Mouse (Mus musculus) right cerebral cortex, postnatal 4 days (tissue): ENCODE data around the gene Rab6b.
"Not testable (repeated sequence)": the region's sequence is repeated elsewhere in the genome, so short reads cannot be mapped to it uniquely, and the experiment has no call there.

ENCODE experiments used
- DNase-seq: peaks from one replicate; pipeline ENCODE4 v3.0.0-alpha.2; 2022

Rab6b gene

GRCm38 (mm10) chr9:103111621-103112470 lies at the start of gene Rab6b:
TSS of gene Rab6b (plus strand) at chr9:103111787.
- DNase-seq = peak; percentile 81

GRCm38 (mm10) chr9:103063591-103063990 lies 48.0 kb upstream of the Rab6b start:
- DNase-seq = no peak

- peak; percentile 14 for DNase-seq
Observed at GRCm38 (mm10) chr9:103066845-103067244, 44.7 kb upstream of the Rab6b start.

DNA sequence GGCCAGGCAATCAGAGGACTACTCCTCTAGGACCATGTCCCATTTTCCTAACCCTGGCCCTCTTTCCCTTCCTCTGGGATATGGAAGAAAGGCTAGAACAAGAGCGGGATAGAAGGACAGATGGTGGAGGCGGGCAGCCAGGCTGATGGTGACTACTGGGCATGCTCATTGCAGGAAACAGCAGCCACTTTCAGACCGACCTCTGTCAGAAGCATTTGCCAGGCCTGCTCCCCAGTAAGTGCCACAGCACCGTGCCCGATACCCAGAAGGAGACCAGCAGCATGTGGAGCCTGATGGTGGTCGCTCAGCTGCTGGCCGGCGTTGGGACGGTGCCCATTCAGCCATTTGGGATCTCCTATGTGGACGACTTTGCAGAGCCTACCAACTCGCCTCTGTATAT lies 43.9 kb upstream of the Rab6b start:
- no peak for DNase-seq

GRCm38 (mm10) chr9:103068769-103069168 lies 42.8 kb upstream of the Rab6b start:
- no peak for DNase-seq

- DNase-seq = no peak
Observed at GRCm38 (mm10) chr9:103071541-103072203, 39.9 kb upstream of the Rab6b start.

DNA sequence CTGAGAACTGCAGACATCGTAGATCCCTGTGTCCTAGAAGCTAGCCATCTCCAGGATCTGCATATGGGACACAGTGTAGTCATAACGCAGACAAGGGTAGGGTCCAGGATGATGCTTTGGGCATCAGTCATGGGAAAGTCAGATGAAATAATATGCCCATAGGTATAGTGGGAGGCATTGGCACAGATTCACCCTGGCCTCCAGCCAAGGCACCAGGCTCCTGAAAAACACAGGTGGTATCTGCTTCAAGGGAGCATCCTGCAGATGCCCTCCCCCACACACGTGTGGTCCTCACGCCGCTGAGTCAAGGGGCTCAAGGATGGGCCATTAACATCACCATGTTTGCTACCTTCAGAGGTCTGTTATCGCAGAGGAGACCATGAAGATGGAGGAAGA lies 39.4 kb upstream of the Rab6b start:
- no peak for DNase-seq

DNA sequence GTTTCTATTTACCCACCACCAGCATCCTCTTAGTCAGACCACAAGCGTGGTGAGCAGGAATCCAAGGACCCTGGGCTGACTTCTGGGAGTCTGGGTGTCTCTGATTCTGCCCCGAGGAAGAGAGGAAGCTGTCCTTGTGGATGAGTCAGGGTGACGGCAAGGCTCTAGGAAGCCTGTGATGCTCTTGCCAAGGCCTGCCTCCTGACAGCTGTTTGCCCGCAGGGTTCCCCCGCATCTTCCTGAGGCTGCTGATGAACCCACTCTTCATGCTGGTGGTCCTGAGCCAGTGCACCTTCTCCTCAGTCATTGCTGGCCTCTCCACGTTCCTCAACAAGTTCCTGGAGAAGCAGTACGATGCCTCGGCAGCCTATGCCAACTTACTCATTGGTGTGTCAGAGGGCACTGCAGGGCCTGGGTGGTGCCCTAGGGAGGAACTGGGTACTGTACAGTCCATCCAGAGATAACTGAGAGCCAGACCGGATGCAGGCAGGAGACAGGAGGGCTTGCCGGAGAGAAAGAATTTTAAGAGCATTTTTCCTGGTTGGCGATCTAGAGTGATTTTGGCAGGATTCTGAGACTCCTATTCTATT lies 38.6 kb upstream of the Rab6b start:
- DNase-seq = no peak

GRCm38 (mm10) chr9:103076836-103077531 lies 34.6 kb upstream of the Rab6b start:
- no peak for DNase-seq

- no peak for DNase-seq
Observed at GRCm38 (mm10) chr9:103078194-103078691, 33.3 kb upstream of the Rab6b start.

DNA sequence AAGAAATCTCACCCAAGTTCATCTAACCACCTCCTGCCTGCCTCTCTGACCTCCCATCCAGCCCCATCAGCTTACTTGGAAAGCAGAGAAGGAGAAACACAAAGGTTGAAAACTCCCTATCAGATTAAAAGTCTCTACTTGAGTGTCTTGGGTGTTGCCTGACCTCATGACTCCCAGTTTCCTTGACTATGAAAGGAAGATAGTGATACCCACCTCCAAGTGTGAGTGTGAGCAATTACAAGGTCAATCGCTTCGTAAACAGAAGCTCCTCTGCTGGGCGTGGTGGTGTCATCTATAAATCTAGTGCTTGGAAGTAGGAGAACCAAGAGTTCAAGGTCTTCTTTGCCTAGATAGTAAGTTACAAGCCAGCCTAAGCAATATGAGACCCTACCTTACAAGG lies 31.4 kb upstream of the Rab6b start:
- DNase-seq = no peak

DNA sequence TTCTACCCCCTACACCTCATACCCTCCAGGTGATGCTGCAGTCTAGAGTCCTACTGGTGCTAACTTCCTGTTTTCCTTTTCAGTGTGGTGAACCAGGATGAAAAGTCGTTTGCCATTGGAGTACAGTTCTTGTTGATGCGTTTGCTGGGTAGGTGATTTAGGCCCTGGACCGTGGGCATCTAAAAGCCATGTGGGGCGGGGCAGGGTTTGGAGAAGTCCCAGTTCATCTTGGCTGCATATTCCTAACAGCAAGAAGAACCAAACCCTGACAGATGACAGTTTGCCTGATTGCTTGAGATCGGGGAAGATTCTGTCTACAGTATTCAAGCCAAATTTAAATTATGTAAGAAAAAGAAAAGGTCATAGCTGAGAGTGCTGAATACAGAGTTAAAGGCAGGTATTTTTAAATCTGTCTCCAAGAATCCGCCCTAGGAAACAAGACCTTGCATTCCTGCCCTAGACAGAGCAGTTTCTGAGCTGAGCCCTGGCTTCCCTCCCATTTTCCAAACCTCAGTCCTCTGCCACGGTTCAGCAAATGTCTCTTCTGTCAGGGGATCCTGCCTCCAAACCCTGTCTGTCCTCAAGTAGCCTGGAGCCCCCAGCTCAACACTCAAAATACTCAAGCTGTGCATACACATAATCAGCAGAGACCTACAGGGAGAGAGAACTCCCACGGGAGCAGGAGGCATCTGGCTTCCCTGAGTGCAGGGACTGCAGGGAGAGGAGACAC lies 29.2 kb upstream of the Rab6b start:
- no peak for DNase-seq

- no peak for DNase-seq
Observed at GRCm38 (mm10) chr9:103083405-103083804, 28.2 kb upstream of the Rab6b start.

DNA sequence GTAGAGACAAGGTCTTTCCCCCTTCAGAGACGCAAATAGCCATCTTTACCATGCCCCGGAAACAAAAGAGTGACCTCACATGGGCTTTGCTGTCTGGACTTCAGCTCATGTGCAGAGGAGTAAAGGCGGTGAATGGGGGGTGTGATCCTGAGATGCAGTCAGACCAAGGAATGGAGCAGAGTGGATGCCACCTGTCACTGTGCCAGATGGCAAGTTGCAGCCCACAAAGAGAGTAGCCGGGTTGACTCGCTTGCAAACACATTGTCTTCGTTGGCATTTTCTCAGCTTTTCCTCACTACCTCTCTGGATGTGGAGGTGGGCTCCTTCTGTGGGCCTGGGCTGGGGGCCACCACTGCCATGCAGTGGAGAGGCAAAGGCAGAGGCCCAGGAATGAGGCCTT lies 24.9 kb upstream of the Rab6b start:
- no peak for DNase-seq

DNA sequence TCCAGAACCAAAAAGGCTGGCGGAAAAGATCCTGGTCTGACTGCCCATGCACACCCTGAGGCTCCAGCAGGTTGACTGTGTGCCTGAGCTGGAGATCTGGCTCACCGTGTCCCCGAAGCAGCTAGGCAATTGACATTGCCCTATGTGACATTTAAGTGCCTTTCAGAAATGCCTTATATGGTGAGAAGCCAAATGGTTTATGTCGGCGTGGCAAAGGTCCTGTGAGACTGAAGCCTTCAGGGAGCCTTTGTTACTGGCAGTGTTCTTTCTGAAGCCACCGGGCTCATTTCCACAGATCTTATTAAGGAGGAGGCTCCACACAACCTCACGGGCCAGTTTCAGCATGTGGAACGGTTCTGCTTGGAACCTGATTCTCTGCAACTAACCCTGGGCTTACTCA lies 24.3 kb upstream of the Rab6b start:
- no peak for DNase-seq

DNA sequence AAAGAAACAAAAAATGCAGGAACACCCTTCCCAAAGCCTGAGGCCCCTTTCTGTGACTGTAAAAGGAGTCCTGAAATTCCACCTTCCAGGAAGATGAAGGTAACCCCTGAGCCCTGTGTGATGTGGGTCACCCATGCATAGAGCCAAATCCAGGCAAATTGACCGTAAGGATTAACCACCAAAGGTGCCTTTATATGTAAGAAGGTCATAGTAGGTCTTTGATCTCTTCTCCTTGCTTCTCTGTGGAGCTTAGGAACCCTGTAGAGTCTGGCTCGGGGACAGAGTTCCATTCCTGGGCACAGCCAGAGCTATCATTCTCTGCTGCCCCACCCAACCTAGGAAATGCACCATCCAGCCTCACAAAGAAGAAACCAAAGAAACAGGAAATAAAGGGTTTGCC lies 22.9 kb upstream of the Rab6b start:
- no peak for DNase-seq

GRCm38 (mm10) chr9:103090116-103090875 lies 21.3 kb upstream of the Rab6b start:
- DNase-seq = no peak

- no peak for DNase-seq
Observed at GRCm38 (mm10) chr9:103091039-103091883, 20.3 kb upstream of the Rab6b start.

GRCm38 (mm10) chr9:103092248-103092647 lies 19.3 kb upstream of the Rab6b start:
- DNase-seq = peak; percentile 84

- DNase-seq = no peak
Observed at GRCm38 (mm10) chr9:103093681-103094080, 17.9 kb upstream of the Rab6b start.

DNA sequence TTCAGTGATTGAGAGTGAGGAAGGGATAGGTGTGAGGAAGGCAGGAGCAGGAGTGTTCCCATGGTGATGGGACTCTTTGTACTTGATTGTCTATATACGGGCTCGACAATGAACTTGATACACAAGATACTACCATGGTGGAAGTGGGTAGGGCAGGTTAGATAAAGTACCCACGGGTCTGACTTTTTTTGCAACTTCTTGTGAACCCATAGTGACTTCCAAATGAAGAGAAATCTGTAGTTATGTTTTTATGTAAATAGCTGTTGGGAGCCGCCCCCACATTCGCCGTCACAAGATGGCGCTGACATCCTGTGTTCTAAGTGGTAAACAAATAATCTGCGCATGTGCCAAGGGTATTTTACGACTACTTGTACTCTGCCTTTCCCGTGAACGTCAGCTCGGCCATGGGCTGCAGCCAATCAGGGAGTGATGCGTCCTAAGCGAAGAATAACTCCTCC lies 3.2 kb upstream of the Rab6b start:
- DNase-seq = not testable (repeated sequence)
